Mouse (Mus musculus): Measurements from ENCODE around the gene Usp50. TPM values are rescaled to one million over a fixed set of nuclear protein-coding genes. Genes with fewer than 3 reads are reported as not detected.

The Usp50 gene
- polyA plus RNA-seq, 1 experiment from 2014 or later = 2.9 TPM

Other genes starting within 250 kb of the Usp50 start
- 10.5 and 12.1 TPM in 2 replicates for gene Slc27a2, start 231.1 kb downstream of the Usp50 start, polyA plus RNA-seq (2014; fragmentation: Nextera tagmentation; extraction: Ambion mirVana)
- gene Hdc, start 164.2 kb downstream of the Usp50 start, polyA plus RNA-seq (2014; fragmentation: Nextera tagmentation; extraction: Ambion mirVana) = 0.24 and 0.31 TPM in 2 replicates
- 39.1 and 47.4 TPM in 2 replicates for gene Gabpb1, start 107.1 kb downstream of the Usp50 start, polyA plus RNA-seq (2014; fragmentation: Nextera tagmentation; extraction: Ambion mirVana)
- 28.7 and 39.3 TPM in 2 replicates for gene Usp8, start 76.1 kb downstream of the Usp50 start, polyA plus RNA-seq (2014; fragmentation: Nextera tagmentation; extraction: Ambion mirVana)
- gene Trpm7, start 92.8 kb upstream of the Usp50 start, polyA plus RNA-seq (2014; fragmentation: Nextera tagmentation; extraction: Ambion mirVana) = 34.8 and 41.8 TPM in 2 replicates
- 39.9 and 40.5 TPM in 2 replicates for gene Sppl2a, start 149.8 kb upstream of the Usp50 start, polyA plus RNA-seq (2014; fragmentation: Nextera tagmentation; extraction: Ambion mirVana)
- gene Ap4e1, start 225.2 kb upstream of the Usp50 start, polyA plus RNA-seq (2014; fragmentation: Nextera tagmentation; extraction: Ambion mirVana) = 11.5 and 13.5 TPM in 2 replicates